Mouse (Mus musculus) brain, embryonic 14.5 days (tissue): ENCODE measurements around the gene Tango2. TPM values are rescaled to one million over a fixed set of nuclear protein-coding genes. Genes with fewer than 3 reads are reported as not detected.

Experiments used
- DNase-seq: peaks from one replicate; pipeline ENCODE4 v3.0.0-alpha.2; 2011; ENCODE audit warnings: low read depth
- CTCF ChIP-seq: fragments of 200-500 bp; IDR thresholded peaks from 2 replicates; pipeline ENCODE4 v1.5.1; 2012; ENCODE audit warnings: inconsistent platforms, mild to moderate bottlenecking, moderate library complexity, borderline replicate concordance; ENCODE audit not compliant: insufficient read depth, insufficient read length; ENCODE audit errors: extremely low read depth
- POLR2A ChIP-seq: fragments of 200-500 bp; IDR thresholded peaks from 2 replicates; pipeline ENCODE4 v1.6.1; 2012; ENCODE audit warnings: mild to moderate bottlenecking, inconsistent platforms, borderline replicate concordance; ENCODE audit not compliant: poor library complexity, insufficient read depth, insufficient read length, severe bottlenecking; ENCODE audit errors: extremely low read depth
- polyA plus RNA-seq: library from polyadenylated mRNA; depleted of rRNA; stranded (reverse); fragments of >200 nt; gene quantifications from 2 replicates; pipeline ENCODE4 v1.2.3, GENCODE M21; 2012; rRNA removed

The Tango2 gene
- polyA plus RNA-seq, result 69.4 and 78.6 TPM in 2 replicates

- TF ChIP-seq POLR2A, result peak; percentile 84; the same call in 1 of the 2 replicates
- TF ChIP-seq CTCF, result peak; percentile 23; the same call in 1 of the 2 replicates
- peak; percentile 97 for DNase-seq
Measured at GRCm38 (mm10) chr16:18347931-18348600, at the start of gene Tango2, which contains the start of gene Arvcf. Gene Tango2, minus strand, starts transcription at chr16:18348103. Gene Arvcf, plus strand, starts transcription at chr16:18348182.

- TF ChIP-seq POLR2A, result no peak
- no peak for TF ChIP-seq CTCF
Measured at GRCm38 (mm10) chr16:18396791-18397621, 49.1 kb upstream of the Tango2 start.

GRCm38 (mm10) chr16:18396201-18396600, 48.3 kb upstream of the Tango2 start:
- no peak for TF ChIP-seq POLR2A
- TF ChIP-seq CTCF, result no peak
- peak; percentile 75 for DNase-seq

More at GRCm38 (mm10) chr16:18396791-18397621, 49.1 kb upstream of the Tango2 start:
- DNase-seq, result no peak

GRCm38 (mm10) chr16:18395620-18396036, 47.7 kb upstream of the Tango2 start:
- no peak for DNase-seq
- TF ChIP-seq CTCF (no peak), POLR2A (no peak)

- DNase-seq, result peak; percentile 90
Measured at GRCm38 (mm10) chr16:18394777-18395619, 47.1 kb upstream of the Tango2 start.

GRCm38 (mm10) chr16:18394056-18394455, 46.2 kb upstream of the Tango2 start:
- DNase-seq, result no peak
- TF ChIP-seq POLR2A, result no peak
- no peak for TF ChIP-seq CTCF

More at GRCm38 (mm10) chr16:18394777-18395619, 47.1 kb upstream of the Tango2 start:
- TF ChIP-seq CTCF (no peak), POLR2A (no peak)

- no peak for TF ChIP-seq POLR2A
- TF ChIP-seq CTCF, result no peak
- no peak for DNase-seq
Measured at GRCm38 (mm10) chr16:18393595-18393994, 45.7 kb upstream of the Tango2 start.

GRCm38 (mm10) chr16:18392469-18393426, 44.8 kb upstream of the Tango2 start:
- DNase-seq, result peak; percentile 94
- TF ChIP-seq CTCF, result peak; percentile 79
- peak; percentile 98 for TF ChIP-seq POLR2A

GRCm38 (mm10) chr16:18391728-18392127, 43.8 kb upstream of the Tango2 start:
- TF ChIP-seq POLR2A, result no peak
- TF ChIP-seq CTCF, result no peak
- DNase-seq, result no peak

- TF ChIP-seq POLR2A, result no peak
- TF ChIP-seq CTCF, result no peak
- no peak for DNase-seq
Measured at GRCm38 (mm10) chr16:18391127-18391526, 43.2 kb upstream of the Tango2 start.
